Mouse (Mus musculus): ENCODE data around the gene Tmem233. TPM values are rescaled to one million over a fixed set of nuclear protein-coding genes. Genes with fewer than 3 reads are reported as not detected.

Tmem233 gene
- total RNA-seq (2015) (not detected in 2 replicates), total RNA-seq (2017) (not detected in 2 replicates)

DNA sequence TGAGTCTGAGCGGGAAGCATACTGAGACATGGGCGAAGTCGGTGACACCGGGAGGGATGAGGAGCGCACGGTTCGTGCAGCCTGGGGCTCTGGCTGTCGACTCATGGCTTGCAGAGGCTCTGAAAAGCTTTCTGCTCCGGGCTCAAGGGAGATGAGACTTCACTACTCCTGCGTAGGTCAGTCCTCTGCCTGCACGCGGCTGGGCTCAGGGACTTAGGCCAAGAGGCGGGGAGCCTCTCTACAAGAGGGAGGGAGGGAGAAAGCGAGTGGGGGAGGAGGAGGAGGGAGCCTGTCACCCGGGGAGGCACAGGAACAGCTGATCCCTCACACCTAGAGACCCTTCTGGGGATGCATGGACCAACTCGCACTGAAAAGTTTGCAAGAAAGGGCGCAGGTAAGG lies at the start of gene Tmem233:
Gene Tmem233 (minus strand): TSS at position 164 of the 400 bp plus-strand sequence.
- no peak for ATAC-seq (replicated peaks; ENCODE audit: poor library complexity)

DNA sequence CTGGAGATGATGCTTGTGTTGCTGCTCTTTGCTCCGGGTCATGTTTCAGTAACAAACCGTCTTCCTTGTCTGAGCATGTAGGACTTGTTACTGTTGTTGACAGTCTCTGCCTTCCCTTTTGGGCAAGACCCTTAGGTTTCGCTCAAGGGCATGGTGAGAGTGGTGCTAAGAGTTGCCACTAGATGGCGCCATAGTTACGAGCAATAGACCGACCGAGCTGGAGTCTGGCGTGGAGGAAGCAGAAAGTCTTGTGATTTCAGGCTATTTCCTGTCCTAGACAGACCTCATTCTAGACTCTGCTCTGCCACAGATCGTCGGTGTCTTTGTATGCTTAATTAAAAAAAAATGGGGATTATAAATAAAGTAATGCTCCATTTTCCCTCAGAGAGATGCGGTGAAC lies 40.3 kb upstream of the Tmem233 start:
- ATAC-seq (replicated peaks; ENCODE audit: poor library complexity): peak; percentile 96

GRCm38 (mm10) chr5:116116567-116116966 lies 33.5 kb upstream of the Tmem233 start:
- ATAC-seq (replicated peaks; ENCODE audit: poor library complexity): peak; percentile 96

DNA sequence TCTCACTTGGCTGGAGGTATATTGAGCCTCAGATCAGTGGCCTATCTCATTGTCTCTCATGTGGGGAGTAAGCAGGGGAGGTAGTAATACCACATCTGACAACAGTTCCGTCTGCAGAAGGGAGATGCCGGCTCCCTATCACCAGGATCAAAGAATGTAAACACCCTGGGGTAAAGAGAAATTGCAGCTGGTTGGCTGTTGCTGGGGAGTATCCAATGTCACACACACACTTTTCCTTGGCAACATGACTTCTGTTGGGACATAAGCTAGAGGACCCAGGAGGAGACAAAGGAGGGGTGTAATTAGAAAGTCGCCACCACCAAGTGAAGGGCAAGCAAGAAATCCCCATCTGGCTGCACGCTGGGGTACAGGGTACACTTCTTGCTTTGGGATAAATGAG lies 33.1 kb upstream of the Tmem233 start:
- no peak for ATAC-seq (replicated peaks; ENCODE audit: poor library complexity)

- ATAC-seq (replicated peaks; ENCODE audit: poor library complexity): no peak
These were observed 32.2 kb upstream of the Tmem233 start for GRCm38 (mm10) chr5:116115071-116115834.

- no peak for ATAC-seq (replicated peaks; ENCODE audit: poor library complexity)
These were observed 25.6 kb upstream of the Tmem233 start for GRCm38 (mm10) chr5:116108651-116109050.

GRCm38 (mm10) chr5:116084231-116084630 lies 1.2 kb upstream of the Tmem233 start:
- ATAC-seq (replicated peaks; ENCODE audit: poor library complexity): no peak

DNA sequence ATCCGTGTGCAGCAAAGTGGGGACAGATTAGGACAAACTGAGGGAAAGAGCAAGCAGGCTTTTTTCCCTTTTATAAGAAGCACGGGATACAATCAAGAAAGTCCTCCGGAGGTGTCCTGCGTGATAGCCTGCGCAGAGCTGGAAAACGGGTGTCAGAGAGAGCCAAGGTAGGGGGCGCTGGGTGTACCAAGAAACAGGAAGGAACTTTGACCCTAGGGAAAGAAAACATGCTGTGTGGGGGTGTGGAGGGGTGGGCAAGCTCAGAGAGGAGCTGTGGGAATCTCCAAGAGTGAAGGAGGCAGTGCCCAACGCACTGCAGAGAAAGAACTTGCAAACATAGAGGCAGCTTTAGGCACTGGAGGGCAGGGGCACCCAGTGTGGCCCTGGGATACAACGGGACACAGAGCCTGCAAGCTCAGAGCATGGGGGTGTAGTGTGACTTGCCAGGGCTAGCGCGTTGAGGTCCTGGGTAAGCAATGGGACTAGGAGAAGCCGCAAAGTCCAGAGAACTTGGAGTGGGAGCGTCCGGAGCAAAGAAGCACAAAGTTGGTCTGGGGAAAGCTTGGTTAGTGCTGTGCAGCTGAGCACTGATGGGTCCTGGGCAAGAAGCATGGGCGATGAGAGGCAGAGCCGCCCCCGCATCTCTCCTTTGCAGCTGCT lies 673 bp downstream of the Tmem233 start:
- ATAC-seq (replicated peaks; ENCODE audit: poor library complexity): no peak

DNA sequence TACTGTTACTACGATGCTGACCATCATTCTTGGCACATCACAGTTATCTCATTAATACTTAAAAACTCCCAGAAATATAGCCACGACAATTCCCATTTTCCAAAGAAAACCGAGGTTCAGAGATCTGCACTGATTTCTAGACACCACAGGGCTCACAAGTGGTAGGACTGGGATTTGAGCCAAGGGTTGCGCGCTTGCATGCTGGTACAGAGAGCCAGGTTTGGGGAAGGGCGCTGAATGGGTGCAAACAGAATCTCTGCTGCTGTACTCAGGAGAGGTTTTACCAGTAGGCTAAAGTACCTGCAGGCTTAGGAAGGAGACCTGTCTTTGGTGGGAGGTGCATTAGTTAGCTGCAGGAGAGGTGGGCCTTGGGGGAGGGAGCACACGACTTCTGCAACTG lies 1.4 kb downstream of the Tmem233 start:
- ATAC-seq (replicated peaks; ENCODE audit: poor library complexity): no peak

- no peak for ATAC-seq (replicated peaks; ENCODE audit: poor library complexity)
These were observed 2.3 kb downstream of the Tmem233 start for GRCm38 (mm10) chr5:116080736-116081135.

- no peak for ATAC-seq (replicated peaks; ENCODE audit: poor library complexity)
These were observed 13.4 kb downstream of the Tmem233 start for GRCm38 (mm10) chr5:116069618-116070017.

DNA sequence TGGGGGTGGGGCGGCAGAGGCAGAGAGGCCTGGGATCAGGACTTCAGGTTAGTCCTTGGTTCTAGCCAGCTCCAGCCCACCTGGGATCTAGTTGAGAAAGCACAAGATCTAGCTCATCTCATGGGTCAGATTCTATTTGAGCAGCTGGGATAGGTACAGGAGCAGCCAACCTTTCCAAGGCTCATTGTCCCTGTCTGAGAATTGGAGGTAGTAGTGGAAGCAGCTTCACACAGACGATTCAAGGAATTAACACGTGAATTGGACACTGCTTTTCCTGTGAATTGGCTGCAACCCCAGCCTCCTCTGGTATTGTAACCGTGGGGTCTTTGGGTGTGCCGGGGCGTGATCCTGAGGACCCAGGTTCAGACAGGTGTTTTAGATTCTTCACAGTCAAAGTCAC lies 30.2 kb downstream of the Tmem233 start:
- no peak for ATAC-seq (replicated peaks; ENCODE audit: poor library complexity)

DNA sequence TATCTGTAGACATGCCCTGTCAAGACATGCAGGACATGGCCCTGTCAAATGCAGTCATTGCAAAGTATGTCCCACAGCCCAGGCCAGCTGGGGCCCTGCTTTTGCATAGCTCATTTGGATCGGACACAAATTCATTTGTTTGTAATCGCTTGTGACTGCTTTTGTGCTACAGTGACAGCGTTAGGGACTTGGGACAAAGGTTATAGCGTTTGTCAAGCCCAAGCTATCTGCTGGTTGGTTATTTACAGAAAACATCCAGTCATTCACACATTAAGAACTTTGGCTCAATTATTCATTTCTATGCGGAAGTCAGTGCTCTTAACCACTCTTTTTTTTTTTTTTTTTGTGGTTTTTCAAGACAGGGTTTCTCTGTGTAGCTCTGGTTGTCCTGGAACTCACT lies 30.9 kb downstream of the Tmem233 start:
- ATAC-seq (replicated peaks; ENCODE audit: poor library complexity): no peak

- ATAC-seq (replicated peaks; ENCODE audit: poor library complexity): no peak
These were observed 33.2 kb downstream of the Tmem233 start for GRCm38 (mm10) chr5:116049821-116050220.

- ATAC-seq (replicated peaks; ENCODE audit: poor library complexity): no peak
These were observed 34.7 kb downstream of the Tmem233 start for GRCm38 (mm10) chr5:116048321-116048720.

DNA sequence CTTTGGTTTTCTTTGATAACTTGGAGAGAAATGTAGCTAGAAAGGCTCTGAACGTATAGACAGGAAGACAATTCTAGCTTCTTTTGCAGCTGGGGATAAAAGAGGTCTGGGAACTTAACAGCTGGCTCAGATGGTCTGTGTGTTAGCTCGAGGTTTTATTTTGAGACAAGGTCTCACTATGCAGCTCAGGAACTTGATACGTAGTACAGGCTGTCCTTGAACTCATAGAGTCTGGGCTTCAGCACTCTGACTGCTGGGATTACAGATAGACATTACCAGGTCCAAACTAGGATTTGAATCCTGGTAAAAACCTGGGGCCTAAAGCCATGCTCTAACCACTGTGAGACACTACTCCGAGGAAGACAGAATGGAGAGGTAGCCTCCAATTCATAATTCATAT lies 36.8 kb downstream of the Tmem233 start:
- ATAC-seq (replicated peaks; ENCODE audit: poor library complexity): no peak

DNA sequence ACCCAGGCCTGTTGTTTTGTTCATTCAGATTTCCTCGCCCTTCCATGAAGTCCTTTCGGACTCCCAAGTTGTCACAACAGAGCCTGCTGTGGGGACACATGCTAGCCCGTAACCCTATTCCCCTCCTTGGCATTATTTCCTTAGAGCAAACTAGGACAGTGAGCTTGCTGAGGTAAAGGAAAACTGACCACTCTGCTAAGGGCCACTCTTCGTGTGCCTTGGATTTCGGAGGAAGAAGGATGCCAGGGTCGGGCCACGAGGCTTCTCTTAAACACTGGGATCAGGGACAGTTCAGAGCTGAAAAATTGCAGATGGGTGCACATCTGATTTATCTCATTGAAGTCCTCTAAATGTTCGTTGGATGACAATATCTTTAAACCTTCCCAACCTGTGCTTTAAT lies 37.5 kb downstream of the Tmem233 start:
- no peak for ATAC-seq (replicated peaks; ENCODE audit: poor library complexity)

GRCm38 (mm10) chr5:116042241-116042640 lies 40.8 kb downstream of the Tmem233 start:
- ATAC-seq (replicated peaks; ENCODE audit: poor library complexity): no peak

DNA sequence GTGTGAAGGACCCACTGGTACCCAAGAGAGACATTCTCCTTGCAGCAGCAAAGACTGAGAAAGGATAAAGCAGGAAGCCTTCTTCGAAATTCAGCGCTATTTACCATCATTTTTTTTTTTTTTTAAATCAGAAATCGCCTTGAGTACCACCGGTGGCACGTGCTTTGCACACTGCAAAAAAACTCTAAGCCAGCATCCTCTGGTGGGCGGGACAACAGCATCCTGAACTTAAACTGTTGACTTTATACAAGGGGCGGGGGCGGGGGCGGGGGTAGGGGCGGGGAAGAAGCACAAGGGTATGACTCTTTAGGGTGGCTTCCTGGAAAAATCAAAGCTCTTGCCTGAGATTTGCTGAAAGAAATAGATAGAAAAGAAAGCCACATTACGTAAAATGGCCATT lies 43.3 kb downstream of the Tmem233 start:
- no peak for ATAC-seq (replicated peaks; ENCODE audit: poor library complexity)

DNA sequence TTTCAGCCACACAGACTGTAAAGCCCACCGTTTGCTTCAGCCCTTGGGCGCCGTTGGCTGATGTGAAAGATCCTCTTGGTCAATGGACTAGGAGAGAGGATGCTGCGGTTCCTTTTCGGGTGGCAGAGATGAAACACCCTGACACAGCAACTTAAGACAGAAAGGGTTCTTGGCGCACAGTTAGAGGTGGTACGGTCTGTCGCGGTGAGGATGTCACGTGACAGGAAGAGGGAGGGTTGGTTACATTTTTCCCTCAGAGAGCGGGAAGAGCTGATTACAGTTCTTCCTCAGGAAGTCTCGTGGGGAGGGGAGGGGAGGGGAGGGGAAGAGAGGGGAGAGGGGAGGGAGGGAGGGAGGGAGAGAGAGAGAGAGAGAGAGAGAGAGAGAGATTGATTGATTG lies 45.3 kb downstream of the Tmem233 start:
- ATAC-seq (replicated peaks; ENCODE audit: poor library complexity): no peak

DNA sequence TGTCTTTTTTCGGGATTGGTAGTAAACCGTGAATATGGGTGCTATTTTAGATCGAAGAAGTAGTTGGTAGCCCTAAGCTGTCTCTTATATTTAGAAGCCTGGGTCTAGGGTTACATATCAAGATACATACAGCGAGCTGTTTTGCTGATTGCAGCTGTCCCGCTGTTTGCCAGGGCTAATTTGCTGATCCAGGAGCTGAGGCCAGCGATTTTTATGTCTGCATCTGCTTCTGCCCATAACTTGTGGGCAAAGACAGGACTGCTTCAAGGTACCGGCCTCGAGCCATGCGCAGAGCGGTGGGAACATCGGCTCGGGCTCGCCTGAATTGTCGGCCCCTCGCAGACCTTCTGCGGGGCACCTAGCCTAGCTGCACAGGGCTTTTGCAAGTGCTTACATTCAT lies 46.6 kb downstream of the Tmem233 start:
- no peak for ATAC-seq (replicated peaks; ENCODE audit: poor library complexity)

DNA sequence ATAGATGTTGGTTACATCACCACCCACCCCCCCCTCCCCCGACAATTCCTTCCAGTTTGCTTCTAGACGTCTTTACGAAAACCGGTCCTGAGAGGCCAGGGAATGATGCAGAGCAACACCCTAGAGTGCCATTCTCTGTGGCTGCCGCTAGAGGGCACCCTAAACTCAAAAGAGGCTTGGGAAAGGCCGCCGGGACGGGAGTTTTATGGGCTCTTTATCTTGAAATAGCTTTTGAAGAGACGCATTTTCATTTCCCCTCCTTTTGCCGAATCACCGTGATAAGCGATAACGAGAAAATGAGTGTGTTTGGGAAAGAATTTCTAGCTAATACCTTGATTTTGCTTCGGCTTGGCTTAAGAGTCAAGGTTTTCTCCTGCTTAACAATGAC lies 51.9 kb downstream of the Tmem233 start:
- ATAC-seq (replicated peaks; ENCODE audit: poor library complexity): peak; percentile 51

All from megakaryocyte progenitor cell, adult 5-6 weeks (primary cell).